Mouse (Mus musculus) hindbrain, embryonic 14.5 days (tissue): Measurements from ENCODE around the gene Psd. TPM values are rescaled to one million over a fixed set of nuclear protein-coding genes. Genes with fewer than 3 reads are reported as not detected.

ENCODE experiments used
- ATAC-seq: fragments of 200-750 bp; cut with Nextera tagmentation; 2 replicates; pipeline ENCODE4 v1.8.0; 2017; ENCODE audit warnings: moderate number of reproducible peaks, mild to moderate bottlenecking, moderate TSS enrichment, moderate library complexity; ENCODE audit not compliant: low FRiP score
- DNase-seq: peaks from one replicate; pipeline ENCODE4 v3.0.0-alpha.2; 2015; ENCODE audit warnings: low spot score
- H3K27ac ChIP-seq: fragments of 300-500 bp; sonication (generic); 2 replicates; pipeline ENCODE4 v1.5.1; 2014; ENCODE audit warnings: mild to moderate bottlenecking, moderate library complexity
- H3K27me3 ChIP-seq: fragments of 300-500 bp; sonication (generic); 2 replicates; pipeline ENCODE4 v1.6.1; 2014; ENCODE audit warnings: mild to moderate bottlenecking, low read length, mixed read lengths; ENCODE audit not compliant: control insufficient read depth, insufficient read depth
- H3K36me3 ChIP-seq: fragments of 300-500 bp; sonication (generic); replicated peaks from 2 replicates; pipeline ENCODE4 v1.6.1; 2014; ENCODE audit not compliant: control insufficient read depth, insufficient read depth
- H3K4me1 ChIP-seq: fragments of 300-500 bp; sonication (generic); replicated peaks from 2 replicates; pipeline ENCODE4 v1.6.1; 2014; ENCODE audit warnings: antibody characterized with exemption, low read length, mixed read lengths; ENCODE audit not compliant: control insufficient read depth, insufficient read depth
- H3K4me2 ChIP-seq: fragments of 300-500 bp; sonication (generic); replicated peaks from 2 replicates; pipeline ENCODE4 v1.6.1; 2014; ENCODE audit warnings: mild to moderate bottlenecking, moderate library complexity
- H3K4me3 ChIP-seq: fragments of 300-500 bp; sonication (generic); replicated peaks from 2 replicates; pipeline ENCODE4 v1.5.1; 2014; ENCODE audit warnings: mild to moderate bottlenecking, low read length
- H3K9ac ChIP-seq: fragments of 300-500 bp; sonication (generic); 2 replicates; pipeline ENCODE4 v1.6.1; 2014
- H3K9me3 ChIP-seq: fragments of 300-500 bp; sonication (generic); 2 replicates; pipeline ENCODE4 v1.6.1; 2016; ENCODE audit warnings: low read length; ENCODE audit not compliant: control insufficient read depth
- WGBS: fragments of 180-500 bp; shearing (Covaris S2); extraction: QIAGEN DNeasy Blood & Tissue Kit; methylation state at CpG from one replicate; pipeline ENCODE4 v1.1.7; 2014; 5-methylcytosine and 5-hydroxymethylcytosine counted together
- polyA plus RNA-seq: library from polyadenylated mRNA; unstranded; fragments of >200 nt; fragmentation: Nextera tagmentation; extraction: Ambion mirVana; gene quantifications from 2 replicates; pipeline ENCODE4 v1.2.1, GENCODE M21; 2014

Gene Psd
- polyA plus RNA-seq, 1 experiment from 2014 or later = 131 TPM

- Histone ChIP-seq H3K27me3 (peaks cover 54% of the 10 kb centered on the region), H3K36me3 (peaks cover 26% of the 10 kb centered on the region), H3K4me2 (no peak overlapping the region), H3K4me3 (no peak overlapping the region), H3K9ac (no peak overlapping the region), H3K27ac (no peak overlapping the region), H3K4me1 (peaks cover 7% of the 10 kb centered on the region), H3K9me3 (no peaks in the 10 kb centered on the region)
- DNase-seq (no peak), ATAC-seq (no peak)
- WGBS = 90% methylated on average over 9 of the region's 9 CpGs
These were observed 15.6 kb downstream of the Psd start for GRCm38 (mm10) chr19:46311341-46311740.

- H3K9ac ChIP-seq = no peak overlapping the region
- DNase-seq = no peak
- ATAC-seq = no peak
- H3K36me3 ChIP-seq = peaks cover 26% of the 10 kb centered on the region
- H3K27me3 ChIP-seq = peaks cover 53% of the 10 kb centered on the region
- no peak overlapping the region for H3K4me3 ChIP-seq
- H3K9me3 ChIP-seq = no peaks in the 10 kb centered on the region
- H3K4me2 ChIP-seq = no peak overlapping the region
- no peak overlapping the region for H3K27ac ChIP-seq
- no peaks in the 10 kb centered on the region for H3K4me1 ChIP-seq
- WGBS = 87% methylated on average over 12 of the region's 12 CpGs
These were observed 16.6 kb downstream of the Psd start for GRCm38 (mm10) chr19:46310312-46310865.

GRCm38 (mm10) chr19:46309651-46310305 is 17.2 kb downstream of the Psd start:
- Histone ChIP-seq H3K9ac (no peak overlapping the region), H3K9me3 (no peaks in the 10 kb centered on the region), H3K27ac (no peak overlapping the region), H3K27me3 (peaks cover 53% of the 10 kb centered on the region), H3K4me2 (no peak overlapping the region), H3K36me3 (peaks cover 26% of the 10 kb centered on the region), H3K4me1 (peaks cover 5% of the 10 kb centered on the region; the same call in 1 of the 2 replicates), H3K4me3 (no peak overlapping the region)
- 81% methylated on average over 21 of the region's 21 CpGs for WGBS
- DNase-seq = no peak
- ATAC-seq = no peak

- peaks cover 50% of the 10 kb centered on the region for H3K27me3 ChIP-seq
- 2% methylated on average over 47 of the region's 47 CpGs for WGBS
- H3K36me3 ChIP-seq = peaks cover 21% of the 10 kb centered on the region
- H3K9me3 ChIP-seq = no peaks in the 10 kb centered on the region
- DNase-seq = peak; percentile 92
- peak overlapping the region; percentile 32 for H3K4me3 ChIP-seq
- H3K4me1 ChIP-seq = peaks cover 10% of the 10 kb centered on the region; the same call in 1 of the 2 replicates
- H3K27ac ChIP-seq = no peak overlapping the region
- H3K9ac ChIP-seq = peak overlapping the region; percentile 48
- H3K4me2 ChIP-seq = peak overlapping the region; percentile 69
- peak; percentile 36; the same call in 1 of the 2 replicates for ATAC-seq
These were observed 18.1 kb downstream of the Psd start for GRCm38 (mm10) chr19:46308706-46309435.

GRCm38 (mm10) chr19:46308303-46308702 is 18.7 kb downstream of the Psd start:
- Histone ChIP-seq H3K27me3 (peaks cover 45% of the 10 kb centered on the region), H3K4me3 (no peak overlapping the region), H3K9ac (no peak overlapping the region), H3K4me2 (peak overlapping the region; percentile 69; the same call in 1 of the 2 replicates), H3K4me1 (peaks cover 10% of the 10 kb centered on the region; the same call in 1 of the 2 replicates), H3K36me3 (peaks cover 15% of the 10 kb centered on the region), H3K9me3 (no peaks in the 10 kb centered on the region), H3K27ac (no peak overlapping the region)
- WGBS = 59% methylated on average over 16 of the region's 16 CpGs
- ATAC-seq (no peak), DNase-seq (no peak)

- Histone ChIP-seq H3K36me3 (peaks cover 11% of the 10 kb centered on the region), H3K4me1 (peaks cover 10% of the 10 kb centered on the region; the same call in 1 of the 2 replicates), H3K9ac (no peak overlapping the region), H3K27ac (no peak overlapping the region), H3K4me2 (no peak overlapping the region), H3K27me3 (peaks cover 45% of the 10 kb centered on the region), H3K4me3 (no peak overlapping the region), H3K9me3 (no peaks in the 10 kb centered on the region)
- ATAC-seq (no peak), DNase-seq (no peak)
- 79% methylated on average over 16 of the region's 16 CpGs for WGBS
These were observed 19.2 kb downstream of the Psd start for GRCm38 (mm10) chr19:46307781-46308180.

- Histone ChIP-seq H3K4me3 (no peak overlapping the region), H3K27me3 (peaks cover 45% of the 10 kb centered on the region), H3K9ac (no peak overlapping the region), H3K4me2 (no peak overlapping the region), H3K27ac (no peak overlapping the region), H3K9me3 (no peaks in the 10 kb centered on the region), H3K36me3 (0 out of 2 replicates have a peak, but pooled peaks cover 3% of the 10 kb centered on the region), H3K4me1 (peaks cover 10% of the 10 kb centered on the region; the same call in 1 of the 2 replicates)
- DNase-seq (no peak), ATAC-seq (no peak)
- 92% methylated on average over 9 of the region's 9 CpGs for WGBS
These were observed 20.1 kb downstream of the Psd start for GRCm38 (mm10) chr19:46306751-46307289.

GRCm38 (mm10) chr19:46306268-46306610 is 20.7 kb downstream of the Psd start:
- Histone ChIP-seq H3K9me3 (no peaks in the 10 kb centered on the region), H3K4me1 (peaks cover 10% of the 10 kb centered on the region; the same call in 1 of the 2 replicates), H3K27ac (no peak overlapping the region), H3K27me3 (peaks cover 45% of the 10 kb centered on the region), H3K4me2 (peak overlapping the region; percentile 78), H3K9ac (no peak overlapping the region), H3K4me3 (peak overlapping the region; percentile 36; the same call in 1 of the 2 replicates), H3K36me3 (0 out of 2 replicates have a peak, but pooled peaks cover under 1% of the 10 kb centered on the region)
- ATAC-seq = no peak
- WGBS = 63% methylated on average over 5 of the region's 5 CpGs
- no peak for DNase-seq
